8 mouse cellular contexts compared by ENCODE assay signal in genomic region chr12:41097406-41097805, GRCm38 (mm10).
DNase-seq lines count a peak whose midpoint lies in the region; ATAC-seq and TF ChIP-seq lines count a peak whose summit lies in the region.

No protein-coding gene starts in this region.

- H3K4me1 ChIP-seq in hindbrain, postnatal 0 days (ENCODE audit: insufficient read depth, low read length): no peaks in the 10 kb centered on the region
- no peaks in the 10 kb centered on the region for H3K4me1 ChIP-seq in hindbrain, embryonic 12.5 days
- peaks cover 0 to 15% of the 10 kb centered on the region in 2 experiments; a peak in 2 of 4 replicates for H3K4me1 ChIP-seq in CH12.LX (ENCODE audit: control insufficient read depth in 1 of 2, insufficient read depth in 2 of 2)
- H3K4me1 ChIP-seq in lung, postnatal 0 days (ENCODE audit: insufficient read depth, low read depth, low read length): no peaks in the 10 kb centered on the region

- dilution Hi-C loops in CH12.LX (cut with MboI; ENCODE audit: extremely low pct_ligation_motif_present, extremely low pct_unique_long_range_greater_than_20kb, low sequenced_read_pairs): no loop called here

- no peak for ATAC-seq in hindbrain, postnatal 0 days
- no peak for ATAC-seq in hindbrain, embryonic 12.5 days (ENCODE audit: low FRiP score)
- peak; percentile 91 to 96 for ATAC-seq in hematopoietic stem cell, adult 5-6 weeks (replicated peaks in 1 of 2; ENCODE audit: insufficient read depth in 1 of 2, low FRiP score in 2 of 2, low TSS enrichment in 1 of 2, low read depth in 1 of 2, poor library complexity in 2 of 2, severe bottlenecking in 2 of 2)
- ATAC-seq in lung, postnatal 0 days: peak; percentile 57; the same call in 1 of the 2 replicates

- TF ChIP-seq RAD21 in CH12.LX (IDR thresholded peaks at IDR 0.05; ENCODE audit: low read depth, low read length): peak; percentile 77

- H3K27me3 ChIP-seq in hindbrain, postnatal 0 days (ENCODE audit: insufficient read depth, low read length): no peaks in the 10 kb centered on the region
- H3K27me3 ChIP-seq in hindbrain, embryonic 12.5 days: no peaks in the 10 kb centered on the region
- H3K27me3 ChIP-seq in CH12.LX (replicated peaks): no peaks in the 10 kb centered on the region
- H3K27me3 ChIP-seq in lung, postnatal 0 days (replicated peaks; ENCODE audit: insufficient read depth, low read length): no peaks in the 10 kb centered on the region

- TF ChIP-seq EP300 in CH12.LX (IDR thresholded peaks at IDR 0.05; ENCODE audit: low read length): no peak
- TF ChIP-seq EP300 in lung, postnatal 0 days (IDR thresholded peaks at IDR 0.05): no peak

- H3K9me3 ChIP-seq in hindbrain, postnatal 0 days (ENCODE audit: low read length): no peaks in the 10 kb centered on the region
- H3K9me3 ChIP-seq in hindbrain, embryonic 12.5 days (replicated peaks): no peaks in the 10 kb centered on the region
- H3K9me3 ChIP-seq in CH12.LX (replicated peaks; ENCODE audit: low read length): no peaks in the 10 kb centered on the region
- H3K9me3 ChIP-seq in lung, postnatal 0 days (ENCODE audit: low read length): no peaks in the 10 kb centered on the region

- 56% methylated on average over 5 of the region's 5 CpGs for whole genome bisulfite sequencing in hindbrain, postnatal 0 days
- WGBS in hindbrain, embryonic 12.5 days: 49% methylated on average over 5 of the region's 5 CpGs
- 37% methylated on average over 5 of the region's 5 CpGs for WGBS in lung, postnatal 0 days

- H3K9ac ChIP-seq in hindbrain, postnatal 0 days (replicated peaks; ENCODE audit: low read length): no peak overlapping the region
- no peak overlapping the region for H3K9ac ChIP-seq in hindbrain, embryonic 12.5 days
- H3K9ac ChIP-seq in CH12.LX (ENCODE audit: insufficient read depth, low read depth): no peak overlapping the region
- H3K9ac ChIP-seq in lung, postnatal 0 days (replicated peaks; ENCODE audit: low read depth): no peak overlapping the region

- no peak for TF ChIP-seq POLR2A in CH12.LX (IDR thresholded peaks at IDR 0.05; ENCODE audit: low read depth, low read length)

- no peak overlapping the region for H3K27ac ChIP-seq in hindbrain, postnatal 0 days
- H3K27ac ChIP-seq in hindbrain, embryonic 12.5 days: no peak overlapping the region
- H3K27ac ChIP-seq in CH12.LX (ENCODE audit: insufficient read depth, low read depth): no peak overlapping the region
- no peak overlapping the region for H3K27ac ChIP-seq in lung, postnatal 0 days (ENCODE audit: low read length)

- H3K36me3 ChIP-seq in hindbrain, postnatal 0 days (ENCODE audit: insufficient read depth, low read length): no peaks in the 10 kb centered on the region
- H3K36me3 ChIP-seq in hindbrain, embryonic 12.5 days: no peaks in the 10 kb centered on the region
- peaks cover 0 to 2% of the 10 kb centered on the region in 2 experiments for H3K36me3 ChIP-seq in CH12.LX (replicated peaks in 1 of 2; ENCODE audit: control insufficient read depth in 1 of 2, insufficient read depth in 1 of 2, low read length in 1 of 2)
- H3K36me3 ChIP-seq in lung, postnatal 0 days (ENCODE audit: insufficient read depth, low read length): no peaks in the 10 kb centered on the region

- in situ Hi-C loops in CH12.LX (cut with MboI; ENCODE audit: low pct_ligation_motif_present, low pct_unique_long_range_greater_than_20kb, low sequenced_read_pairs): loop anchor here (5.0 to 10.0 kb wide), 2 partner anchors 73 to 255 kb away; partner anchors contain the start of gene Immp2l

- peak; percentile 45 for TF ChIP-seq CTCF in hindbrain, postnatal 0 days (IDR thresholded peaks at IDR 0.05; ENCODE audit: low read depth)
- TF ChIP-seq CTCF in CH12.LX (conservative IDR thresholded peaks at IDR 0.05 in 1 of 2, IDR thresholded peaks at IDR 0.05 in 1 of 2; ENCODE audit: low read depth in 2 of 2, low read length in 2 of 2): peak; percentile 55 to 88; a peak in 3 of 4 replicates
- TF ChIP-seq CTCF in lung, postnatal 0 days (IDR thresholded peaks at IDR 0.05): peak; percentile 80

- H3K4me3 ChIP-seq in hindbrain, postnatal 0 days (ENCODE audit: low read length): no peak overlapping the region
- H3K4me3 ChIP-seq in hindbrain, embryonic 12.5 days: no peak overlapping the region
- H3K4me3 ChIP-seq in CH12.LX (replicated peaks in 1 of 3; ENCODE audit: low read depth in 2 of 3, low read length in 2 of 3, poor library complexity in 1 of 3): no peak overlapping the region
- no peak overlapping the region for H3K4me3 ChIP-seq in lung, postnatal 0 days (ENCODE audit: low read depth, low read length)

- H3K79me2 ChIP-seq in CH12.LX (replicated peaks; ENCODE audit: control insufficient read depth, extremely low read depth, insufficient read depth, poor library complexity, severe bottlenecking): no peaks in the 10 kb centered on the region

- DNase-seq in hindbrain, postnatal 0 days (ENCODE audit: low spot score): no peak
- peak; percentile 68 for DNase-seq in CH12.LX (ENCODE audit: extremely low read depth)
- DNase-seq in adrenal gland, postnatal 25 days: peak; percentile 49
- peak; percentile 32 for DNase-seq in lung, postnatal 0 days (ENCODE audit: low spot score)
- DNase-seq in thymus, postnatal 4 days: peak; percentile 73
- no peak for DNase-seq in adipocyte (ENCODE audit: low spot score)

- no peak overlapping the region for H3K4me2 ChIP-seq in hindbrain, postnatal 0 days (ENCODE audit: low read depth, low read length)
- H3K4me2 ChIP-seq in hindbrain, embryonic 12.5 days (replicated peaks): no peak overlapping the region
- no peak overlapping the region for H3K4me2 ChIP-seq in CH12.LX (ENCODE audit: insufficient read depth, low read depth, poor library complexity, severe bottlenecking)
- H3K4me2 ChIP-seq in lung, postnatal 0 days (replicated peaks; ENCODE audit: low read depth, low read length): no peak overlapping the region

TF ChIP-seq in CH12.LX, 34 proteins besides CTCF, POLR2A, EP300 and RAD21:
- TF ChIP-seq SMC3 (IDR thresholded peaks at IDR 0.05; ENCODE audit: low read depth, low read length) (peak; percentile 96), ZC3H11A (IDR thresholded peaks at IDR 0.05; ENCODE audit: low read depth, low read length) (peak; percentile 63), PAX5 (IDR thresholded peaks at IDR 0.05; ENCODE audit: low read length) (no peak)

Comparison
In these comparisons a context has a peak if more than half of its experiments do, and no peak if none do; other contexts are left out.
1. ATAC-seq: peak in hematopoietic stem cell, adult 5-6 weeks (2 of 2) and lung, postnatal 0 days (single experiment); none in hindbrain, postnatal 0 days (single experiment) and hindbrain, embryonic 12.5 days (single experiment).
2. DNase-seq: peak in CH12.LX (single experiment), adrenal gland, postnatal 25 days (single experiment), lung, postnatal 0 days (single experiment) and thymus, postnatal 4 days (single experiment); none in hindbrain, postnatal 0 days (single experiment) and adipocyte (single experiment).
3. Peak in every context shown above with its lines, with median percentiles within 50 percentile points of each other: CTCF ChIP-seq.